Mouse (Mus musculus): ENCODE measurements around the gene Tmem74b.

The Tmem74b gene

DNA sequence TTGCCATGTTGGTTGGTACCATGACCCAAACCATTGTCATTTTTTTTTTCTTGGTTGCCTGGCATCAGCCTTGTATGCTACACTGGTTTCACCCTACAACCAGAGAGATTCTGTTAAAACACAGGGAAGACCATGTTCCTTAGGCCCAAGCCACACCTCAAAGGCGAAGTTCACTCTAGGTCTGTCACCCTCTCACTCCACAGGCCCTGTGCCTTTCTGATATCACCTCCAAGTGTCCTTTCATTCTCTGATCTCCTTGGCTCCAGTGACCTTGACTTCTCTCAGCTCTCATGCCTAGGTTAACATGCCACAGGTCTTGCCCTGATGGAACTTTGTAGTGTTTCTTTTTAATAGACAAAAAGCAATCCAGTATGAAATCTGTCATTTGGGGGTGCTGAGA lies 40.3 kb downstream of the Tmem74b start:
- in situ Hi-C loops (cut with MboI, MseI): loop anchor here (5.0 kb wide), 1 partner anchor 250 kb away; the partner anchor contains the start of gene Nsfl1c

DNA sequence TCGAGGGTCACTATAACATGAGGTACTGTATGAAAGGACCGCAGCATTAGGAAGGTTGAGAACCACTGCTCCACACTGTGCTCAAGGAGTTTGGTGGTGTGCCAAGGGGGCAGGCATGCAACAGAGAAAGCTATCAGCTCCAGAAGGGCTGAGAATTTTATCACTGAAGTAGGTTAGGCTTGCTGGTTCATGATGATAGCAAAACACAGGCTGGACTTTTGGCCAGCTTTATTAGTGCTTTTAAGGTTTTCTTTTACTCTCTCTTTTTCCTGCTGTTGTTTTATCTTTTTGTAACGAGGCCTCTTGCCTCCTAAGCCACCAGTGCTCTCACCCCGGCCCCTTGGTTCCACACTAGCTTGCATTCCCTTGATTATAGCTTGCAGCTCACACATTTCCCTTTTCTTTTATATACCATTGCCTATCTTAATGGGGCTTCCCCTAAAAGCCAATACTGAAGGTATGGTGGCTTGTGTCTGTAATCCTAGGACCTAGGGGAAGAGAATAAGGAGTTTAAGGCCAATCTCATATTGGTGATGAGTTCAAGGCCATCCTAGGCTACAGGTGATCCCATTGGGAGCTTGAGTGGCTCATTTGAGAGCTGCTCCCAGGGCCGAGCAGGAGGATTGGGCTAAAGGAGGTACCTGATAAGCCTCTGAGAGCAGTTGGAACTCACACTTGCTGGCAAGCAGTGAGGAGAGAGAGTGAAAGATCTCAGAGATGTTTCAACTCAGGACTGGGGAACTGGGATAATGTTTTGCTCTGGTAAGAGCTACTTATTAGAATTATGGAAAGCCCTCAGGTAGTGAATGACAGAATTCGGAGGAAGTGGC lies 41.3 kb downstream of the Tmem74b start:
- in situ Hi-C loops (cut with MboI, MseI): loop anchor here (5.0 kb wide), 1 partner anchor 251 kb away; the partner anchor contains the start of gene Nsfl1c

DNA sequence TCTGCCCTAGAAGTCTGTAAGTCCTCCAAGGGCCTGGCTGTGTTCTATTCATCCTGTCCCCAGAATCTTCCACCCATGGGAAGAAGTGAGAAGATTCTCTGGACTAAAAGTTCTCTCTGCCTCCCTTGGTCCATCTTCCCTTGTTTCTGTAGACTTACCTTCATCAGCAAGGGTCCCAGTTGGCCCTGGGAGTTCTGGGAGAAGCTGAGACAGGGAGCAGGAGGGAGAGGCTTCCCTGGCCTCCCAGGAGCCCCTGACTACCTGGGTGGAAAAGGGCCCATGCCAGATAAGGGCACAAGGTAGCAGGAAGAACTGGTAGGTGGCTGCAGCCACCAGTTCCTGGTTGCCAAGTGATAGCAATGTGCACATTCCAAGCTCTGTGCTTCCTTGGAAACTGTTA lies 42.0 kb downstream of the Tmem74b start, which contains the start of gene Psmf1:
Gene Psmf1, minus strand, starts transcription at position 342 of the 400 bp plus-strand sequence.
- in situ Hi-C loops (cut with MboI, MseI): loop anchor here (5.0 kb wide), 1 partner anchor 252 kb away; the partner anchor contains the start of gene Nsfl1c

DNA sequence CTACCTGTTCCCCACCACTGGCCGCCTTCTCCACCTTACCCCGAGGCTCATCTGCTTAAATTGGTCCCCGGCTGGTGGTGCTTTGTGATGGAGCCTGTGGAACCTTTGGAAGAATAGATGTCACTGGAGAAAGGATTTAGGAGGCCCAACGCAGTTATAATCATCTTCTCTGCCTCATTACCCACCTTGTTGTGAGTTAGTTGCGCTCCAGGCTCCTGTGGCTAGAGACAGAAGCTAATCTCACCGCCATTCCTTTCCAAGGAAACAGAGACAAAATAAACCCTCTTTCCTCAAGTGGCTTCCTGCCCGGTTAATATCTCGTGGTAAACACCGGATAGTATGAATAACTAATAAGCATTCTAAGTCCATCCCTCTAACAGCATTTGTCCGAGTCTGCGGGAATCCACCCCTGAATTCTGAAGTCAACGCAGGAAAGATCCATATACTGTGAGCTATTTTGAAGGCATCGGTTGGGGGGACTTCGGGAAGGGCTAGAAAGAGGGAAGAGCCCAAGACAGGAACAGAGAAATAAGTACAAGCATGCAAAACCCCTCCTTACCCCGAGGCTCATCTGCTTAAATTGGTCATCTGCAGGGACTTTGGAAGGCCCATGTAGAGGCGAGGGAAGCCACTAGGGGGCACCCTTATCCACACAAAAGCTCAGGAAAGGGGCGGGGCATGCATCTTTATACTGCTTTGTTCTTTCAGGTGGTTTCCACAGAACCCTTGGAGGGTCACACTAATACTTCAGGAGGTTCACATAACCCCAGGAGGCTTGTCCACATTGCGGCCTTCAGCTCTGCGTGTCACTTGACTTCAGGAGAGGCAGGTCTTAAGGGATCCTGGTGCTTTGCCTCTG lies 46.3 kb downstream of the Tmem74b start:
- in situ Hi-C loops (cut with MboI, MseI): no loop called here

DNA sequence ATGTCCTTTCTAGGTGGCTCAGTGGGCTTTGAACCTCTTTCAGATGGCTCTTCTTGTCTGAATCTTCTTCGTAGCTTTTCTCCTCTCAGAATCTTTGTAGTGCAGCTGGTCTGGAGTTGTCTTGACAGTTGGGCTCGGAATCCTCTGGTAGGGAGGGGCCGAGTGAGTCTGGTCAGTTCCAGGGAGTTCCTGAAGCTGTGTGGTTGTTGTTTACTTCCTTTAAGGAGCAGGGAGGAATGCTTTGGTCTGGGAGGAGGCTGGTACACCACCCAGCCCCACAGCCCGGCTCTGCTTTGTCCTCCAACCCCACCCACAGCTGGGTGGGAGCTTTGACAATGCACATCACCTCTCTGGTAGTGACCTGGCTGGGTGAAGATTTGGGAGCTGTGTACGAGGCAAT lies 49.5 kb downstream of the Tmem74b start:
- in situ Hi-C loops (cut with MboI, MseI): no loop called here

DNA sequence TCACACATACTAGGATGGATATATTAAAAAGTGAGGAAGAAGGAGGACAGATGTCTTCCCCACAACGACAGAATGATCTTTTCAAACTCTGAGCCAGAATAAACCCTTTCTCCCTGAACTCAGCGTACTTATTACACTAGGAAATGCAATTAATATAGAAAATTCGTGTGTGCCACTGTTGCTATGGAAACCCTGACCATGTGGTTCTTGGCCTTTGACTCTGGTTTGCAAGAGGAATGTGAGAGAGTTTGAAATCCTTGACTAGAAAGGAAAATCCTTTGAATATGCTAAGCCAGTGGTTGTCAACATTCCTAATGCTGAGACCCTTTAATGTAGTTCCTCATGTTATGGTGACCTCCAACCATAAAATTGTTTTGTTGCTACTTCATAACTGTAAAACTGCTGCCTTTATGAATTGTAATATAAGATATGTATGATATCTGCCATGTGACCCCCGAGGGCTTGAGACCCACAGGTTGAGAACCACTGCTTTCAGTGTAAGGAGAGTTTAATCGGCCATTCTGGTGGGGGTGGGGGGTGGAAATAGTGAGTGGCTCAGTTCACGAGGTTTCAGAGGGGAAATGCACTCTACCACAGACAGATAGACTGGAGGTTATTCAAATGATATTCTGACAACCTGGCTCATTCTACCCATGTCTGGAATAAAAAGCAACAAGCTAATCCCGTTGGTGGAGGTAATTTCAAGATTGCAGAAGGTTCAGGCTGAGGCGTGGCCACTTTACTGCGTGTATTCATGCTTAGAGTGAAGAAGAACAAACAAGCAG lies 54.7 kb downstream of the Tmem74b start:
- in situ Hi-C loops (cut with MboI, MseI): no loop called here

DNA sequence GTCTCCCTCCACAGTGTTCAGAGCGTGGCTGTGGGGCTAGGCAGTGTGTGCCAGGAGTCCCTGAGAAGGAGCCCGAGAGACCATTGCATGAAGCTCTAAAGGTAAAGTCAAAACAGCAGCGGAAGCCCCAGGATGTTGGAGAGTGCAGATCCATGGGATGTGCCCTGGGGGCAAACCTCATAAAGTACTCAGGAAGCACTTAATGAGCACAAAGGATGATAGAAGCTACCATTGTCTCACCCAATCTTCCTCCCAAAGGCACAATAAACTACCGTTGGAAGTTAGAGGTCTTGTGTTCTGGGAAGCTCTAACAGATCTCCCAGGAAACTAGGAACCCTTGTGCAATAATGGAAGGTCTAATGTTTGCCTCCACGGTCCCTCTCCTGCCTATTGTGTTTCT lies 55.6 kb downstream of the Tmem74b start:
- in situ Hi-C loops (cut with MboI, MseI): no loop called here

DNA sequence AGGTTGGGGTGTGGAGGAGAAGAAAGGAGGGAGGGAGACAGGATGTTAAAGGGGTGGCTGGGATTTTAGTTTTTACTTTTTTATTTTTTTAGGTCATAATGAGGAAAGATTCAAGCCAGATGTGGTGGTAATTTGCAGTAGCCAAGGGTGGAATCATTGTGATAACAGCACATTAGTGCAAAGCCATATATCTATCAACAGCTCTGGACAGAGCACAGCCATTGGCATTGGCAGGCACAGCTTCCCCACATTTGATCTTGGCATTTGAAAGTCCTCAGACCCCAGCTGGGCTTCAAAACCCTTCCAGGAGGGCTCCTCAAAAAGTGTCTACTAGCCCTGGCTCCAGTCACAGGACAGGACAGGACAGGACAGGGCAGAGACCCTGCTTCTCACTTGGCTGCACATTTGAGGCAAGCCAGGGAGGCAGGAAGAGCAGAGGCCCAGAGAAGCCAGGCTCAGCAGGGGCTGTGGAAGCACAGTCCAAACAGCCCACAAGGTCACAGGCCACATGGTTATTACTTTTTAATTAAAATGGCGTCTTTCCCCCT lies 57.1 kb downstream of the Tmem74b start:
- in situ Hi-C loops (cut with MboI, MseI): no loop called here
